Mouse (Mus musculus) MEL (cell line): ENCODE data around the gene Cmtm7. TPM values are rescaled to one million over a fixed set of nuclear protein-coding genes. Genes with fewer than 3 reads are reported as not detected.
A peak's percentile ranks its signal among the peaks of the same experiment; 100 is the strongest.

ENCODE experiments used
- DNase-seq: peaks from one replicate; pipeline ENCODE4 v3.0.0; 2011; ENCODE audit warnings: low read depth, low spot score
- H3K27ac ChIP-seq: 2 replicates; pipeline ENCODE4 v1.5.1; 2012; ENCODE audit warnings: low read depth, mild to moderate bottlenecking, control low read depth, low read length, moderate library complexity; ENCODE audit not compliant: control insufficient read depth
- H3K27me3 ChIP-seq, 2 experiments: fragments of 150-350 bp in 1 of 2; sonication (generic) in 1 of 2; 2 replicates each; pipeline ENCODE4 v1.6.1; 2012; ENCODE audit warnings: low read length in 2 of 2, mild to moderate bottlenecking in 2 of 2, improper control_type of control experiment in 1 of 2, moderate library complexity in 1 of 2; ENCODE audit not compliant: insufficient read depth in 2 of 2, control insufficient read depth in 1 of 2
- H3K36me3 ChIP-seq, 2 experiments: 2 replicates each; pipeline ENCODE4 v1.6.1; 2012 to 2014; ENCODE audit warnings: low read length in 2 of 2, improper control_type of control experiment in 1 of 2, inconsistent platforms in 1 of 2, mild to moderate bottlenecking in 1 of 2; ENCODE audit not compliant: insufficient read depth in 2 of 2, control insufficient read depth in 1 of 2
- H3K4me1 ChIP-seq, 2 experiments: fragments of 150-350 bp in 1 of 2; sonication (generic) in 1 of 2; 2 replicates each; pipeline ENCODE4 v1.6.1; 2012; ENCODE audit warnings: low read length in 2 of 2, improper control_type of control experiment in 1 of 2, mild to moderate bottlenecking in 1 of 2; ENCODE audit not compliant: insufficient read depth in 2 of 2, control insufficient read depth in 1 of 2
- H3K4me3 ChIP-seq, 2 experiments: fragments of 150-350 bp in 1 of 2; sonication (generic) in 1 of 2; 2 replicates each; pipeline ENCODE4 v1.5.1; 2012; ENCODE audit warnings: low read depth in 2 of 2, low read length in 2 of 2, mild to moderate bottlenecking in 2 of 2, moderate library complexity in 2 of 2, control low read depth in 1 of 2, improper control_type of control experiment in 1 of 2; ENCODE audit not compliant: control insufficient read depth in 1 of 2, insufficient read depth in 1 of 2
- H3K79me2 ChIP-seq: 2 replicates; pipeline ENCODE4 v1.6.1; 2012; ENCODE audit warnings: mild to moderate bottlenecking, low read length, moderate library complexity; ENCODE audit not compliant: control insufficient read depth, poor library complexity, insufficient read depth
- H3K9ac ChIP-seq: 2 replicates; pipeline ENCODE4 v1.6.1; 2012; ENCODE audit warnings: low read depth, mild to moderate bottlenecking, control low read depth, low read length, moderate library complexity; ENCODE audit not compliant: control insufficient read depth, poor library complexity, severe bottlenecking
- H3K9me3 ChIP-seq: fragments of 150-350 bp; sonication (generic); replicated peaks from 2 replicates; pipeline ENCODE4 v1.6.1; 2012; ENCODE audit warnings: mild to moderate bottlenecking, low read length, improper control_type of control experiment, moderate library complexity; ENCODE audit not compliant: insufficient read depth
- BHLHE40 ChIP-seq: IDR thresholded peaks from 2 replicates; pipeline ENCODE4 v1.6.1; 2012; ENCODE audit warnings: low read depth, mild to moderate bottlenecking, inconsistent platforms, low read length, improper control_type of control experiment, borderline replicate concordance
- CHD1 ChIP-seq: IDR thresholded peaks from 2 replicates; pipeline ENCODE4 v1.6.1; 2012; ENCODE audit warnings: low read depth, mild to moderate bottlenecking, inconsistent platforms, low read length, improper control_type of control experiment
- ELF1 ChIP-seq: IDR thresholded peaks from 2 replicates; pipeline ENCODE4 v1.6.1; 2014; ENCODE audit warnings: low read depth, mild to moderate bottlenecking, inconsistent platforms, low read length, improper control_type of control experiment, moderate library complexity
- GABPA ChIP-seq: IDR thresholded peaks from 2 replicates; pipeline ENCODE4 v1.6.1; 2012; ENCODE audit warnings: low read depth, mild to moderate bottlenecking, inconsistent platforms, low read length, improper control_type of control experiment, moderate library complexity
- GATA1 ChIP-seq: IDR thresholded peaks from 2 replicates; pipeline ENCODE4 v1.6.1; 2011; ENCODE audit warnings: low read depth, low read length, improper control_type of control experiment
- KAT2A ChIP-seq: conservative IDR thresholded peaks from 2 replicates; pipeline ENCODE4 v1.6.1; 2012; ENCODE audit warnings: low read depth, low read length, improper control_type of control experiment, inconsistent platforms
- MAZ ChIP-seq: IDR thresholded peaks from 2 replicates; pipeline ENCODE4 v1.6.1; 2012; ENCODE audit warnings: low read depth, mild to moderate bottlenecking, inconsistent platforms, low read length, improper control_type of control experiment
- MXI1 ChIP-seq: IDR thresholded peaks from 2 replicates; pipeline ENCODE4 v1.6.1; 2011; ENCODE audit warnings: mild to moderate bottlenecking, low read depth, low read length, improper control_type of control experiment
- MYC ChIP-seq: IDR thresholded peaks from 2 replicates; pipeline ENCODE4 v1.6.1; 2011; ENCODE audit warnings: low read depth, mild to moderate bottlenecking, low read length, improper control_type of control experiment, moderate library complexity
- NELFE ChIP-seq: IDR thresholded peaks from 2 replicates; pipeline ENCODE4 v1.6.1; 2011; ENCODE audit warnings: low read depth, low read length, improper control_type of control experiment
- POLR2AphosphoS5 ChIP-seq: IDR thresholded peaks from 2 replicates; pipeline ENCODE4 v1.6.1; 2012; ENCODE audit warnings: low read depth, borderline replicate concordance, mild to moderate bottlenecking, inconsistent platforms, low read length, moderate library complexity, mixed read lengths
- SMC3 ChIP-seq: IDR thresholded peaks from 2 replicates; pipeline ENCODE4 v1.6.1; 2011; ENCODE audit warnings: low read depth, low read length, improper control_type of control experiment
- USF1 ChIP-seq: IDR thresholded peaks from 2 replicates; pipeline ENCODE4 v1.6.1; 2014; ENCODE audit warnings: low read depth, mild to moderate bottlenecking, inconsistent platforms, low read length, improper control_type of control experiment, moderate library complexity
- ZNF384 ChIP-seq: IDR thresholded peaks from 2 replicates; pipeline ENCODE4 v1.6.1; 2012; ENCODE audit warnings: low read depth, mild to moderate bottlenecking, inconsistent platforms, low read length, improper control_type of control experiment
- polyA plus RNA-seq, 2 experiments: library from polyadenylated mRNA; stranded (reverse) in 1 of 2; unstranded in 1 of 2; fragments of >175 nt in 1 of 2; fragments of >200 nt in 1 of 2; gene quantifications; 2 replicates each; pipeline versions ENCODE4 v1.2.1 to v1.2.4; 2012; ENCODE audit warnings: low replicate concordance in 2 of 2, low read depth in 1 of 2; ENCODE audit not compliant: insufficient read length in 2 of 2, insufficient read depth in 1 of 2, missing spikeins in 1 of 2
- total RNA-seq: library from RNA; depleted of rRNA; stranded (reverse); fragments of 300-350 nt; gene quantifications from 2 replicates; pipeline ENCODE4 v1.2.3, GENCODE M21; 2012; rRNA removed

The Cmtm7 gene
- total and polyA plus RNA-seq, 3 experiments, result 290 to 545 TPM; not detected in 1

- TF ChIP-seq NELFE, result no peak
- no peak for TF ChIP-seq KAT2A
- TF ChIP-seq MYC, result peak; percentile 66; the same call in 1 of the 2 replicates
- no peak for TF ChIP-seq POLR2AphosphoS5
- TF ChIP-seq CHD1, result no peak
- no peak for TF ChIP-seq ZNF384
- no peak for TF ChIP-seq ELF1
- TF ChIP-seq GABPA, result no peak
- TF ChIP-seq GATA1, result no peak
- TF ChIP-seq BHLHE40, result no peak
- TF ChIP-seq SMC3, result peak; percentile 50
- TF ChIP-seq USF1, result no peak
- TF ChIP-seq MXI1, result peak; percentile 18; the same call in 1 of the 2 replicates
- TF ChIP-seq MAZ, result no peak
These were observed 71.3 kb downstream of the Cmtm7 start (continued) for GRCm38 (mm10) chr9:114710345-114710744.

GRCm38 (mm10) chr9:114707805-114708204 lies 73.9 kb downstream of the Cmtm7 start:
- DNase-seq, result no peak
- Histone ChIP-seq H3K27ac (no peak overlapping the region), H3K4me1 (peaks cover 0 to 3% of the 10 kb centered on the region in 2 experiments; a peak in 1 of 4 replicates), H3K27me3 (no peaks in the 10 kb centered on the region), H3K36me3 (peaks cover 3 to 22% of the 10 kb centered on the region in 2 experiments; a peak in 3 of 4 replicates), H3K9me3 (no peaks in the 10 kb centered on the region), H3K4me3 (no peak overlapping the region), H3K9ac (no peak overlapping the region), H3K79me2 (peaks cover 3% of the 10 kb centered on the region; the same call in 1 of the 2 replicates)
- TF ChIP-seq KAT2A (no peak), GATA1 (0 out of 2 replicates have a peak, but pooled peaks have one; percentile 27)

Other genes with a start within 250 kb of the Cmtm7 start
- gene Trim71, start 217.5 kb downstream of the Cmtm7 start, total RNA-seq, result not detected in 2 replicates
- gene Trim71, start 217.5 kb downstream of the Cmtm7 start, polyA plus RNA-seq, result not detected
- 42.4 and 43.3 TPM in 2 replicates for gene Cnot10, start 141.7 kb downstream of the Cmtm7 start, total RNA-seq
- gene Cnot10, start 141.7 kb downstream of the Cmtm7 start, polyA plus RNA-seq, result 100 to 1,000 TPM in 1 of 2 experiments, 10 to 100 TPM in 1; 46.9 to 143 TPM
- gene Dync1li1, start 93.1 kb downstream of the Cmtm7 start, total RNA-seq, result 35.2 TPM in 2 replicates
- 10 to 100 TPM in 1 of 2 experiments, not detected in 1; 40.0 TPM for gene Dync1li1, start 93.1 kb downstream of the Cmtm7 start, polyA plus RNA-seq
- 17.6 and 21.0 TPM in 2 replicates for gene Cmtm6, start 50.7 kb downstream of the Cmtm7 start, total RNA-seq
- 10 to 100 TPM in 1 of 2 experiments, not detected in 1; 21.7 TPM for gene Cmtm6, start 50.7 kb downstream of the Cmtm7 start, polyA plus RNA-seq
- gene Cmtm8, start 62.3 kb upstream of the Cmtm7 start, total RNA-seq, result 1.9 and 2.3 TPM in 2 replicates
- gene Cmtm8, start 62.3 kb upstream of the Cmtm7 start, polyA plus RNA-seq, result 1 to 10 TPM in 1 of 2 experiments, not detected in 1; 7.9 TPM
- gene Gpd1l, start 152.1 kb upstream of the Cmtm7 start, total RNA-seq, result not detected in 2 replicates
- not detected for gene Gpd1l, start 152.1 kb upstream of the Cmtm7 start, polyA plus RNA-seq
- gene Osbpl10, start 196.7 kb upstream of the Cmtm7 start, total RNA-seq, result not detected in 2 replicates
- gene Osbpl10, start 196.7 kb upstream of the Cmtm7 start, polyA plus RNA-seq, result not detected
- 152 and 338 TPM in 2 replicates for gene Rps27rt, start 200.9 kb upstream of the Cmtm7 start, total RNA-seq
- gene Rps27rt, start 200.9 kb upstream of the Cmtm7 start, polyA plus RNA-seq, result 10 to 100 TPM in 1 of 2 experiments, not detected in 1; 61.8 TPM